Comparison of ENCODE assay signal across 8 mouse cellular contexts in genomic region chr6:51012086-51012830, GRCm38 (mm10).
DNase-seq lines count a peak whose midpoint lies in the region; ATAC-seq and TF ChIP-seq lines count a peak whose summit lies in the region.

No protein-coding gene starts in this region.

- no peak overlapping the region for H3K4me3 ChIP-seq in hindbrain, embryonic 10.5 days
- no peak overlapping the region for H3K4me3 ChIP-seq in hindbrain, embryonic 12.5 days
- H3K4me3 ChIP-seq in limb, embryonic 14.5 days (replicated peaks; ENCODE audit: low read length): no peak overlapping the region
- no peak overlapping the region for H3K4me3 ChIP-seq in forebrain, embryonic 10.5 days

- no peak for TF ChIP-seq POLR2A in limb, embryonic 14.5 days (IDR thresholded peaks at IDR 0.05; ENCODE audit: borderline replicate concordance, extremely low read depth, insufficient read depth, insufficient read length)

- peaks cover 7% of the 10 kb centered on the region for H3K27me3 ChIP-seq in hindbrain, embryonic 10.5 days (ENCODE audit: insufficient read depth, poor library complexity, severe bottlenecking)
- no peaks in the 10 kb centered on the region for H3K27me3 ChIP-seq in hindbrain, embryonic 12.5 days
- H3K27me3 ChIP-seq in limb, embryonic 14.5 days (ENCODE audit: control insufficient read depth, insufficient read depth, low read length): no peaks in the 10 kb centered on the region
- H3K27me3 ChIP-seq in forebrain, embryonic 10.5 days (ENCODE audit: poor library complexity, severe bottlenecking): peaks cover 49% of the 10 kb centered on the region

- no peak for ATAC-seq in hindbrain, embryonic 12.5 days (ENCODE audit: low FRiP score)
- ATAC-seq in limb, embryonic 14.5 days (ENCODE audit: low FRiP score, low read depth): peak; percentile 41; the same call in 1 of the 2 replicates

- H3K4me2 ChIP-seq in hindbrain, embryonic 12.5 days (replicated peaks): no peak overlapping the region
- no peak overlapping the region for H3K4me2 ChIP-seq in limb, embryonic 14.5 days (replicated peaks; ENCODE audit: low read depth, low read length, severe bottlenecking)

- H3K4me1 ChIP-seq in hindbrain, embryonic 10.5 days (replicated peaks): peaks cover 30% of the 10 kb centered on the region
- peaks cover 8% of the 10 kb centered on the region; the same call in 1 of the 2 replicates for H3K4me1 ChIP-seq in hindbrain, embryonic 12.5 days
- H3K4me1 ChIP-seq in limb, embryonic 14.5 days (ENCODE audit: control insufficient read depth, insufficient read depth, low read length): peaks cover 8% of the 10 kb centered on the region
- H3K4me1 ChIP-seq in forebrain, embryonic 10.5 days: peaks cover 21% of the 10 kb centered on the region

- H3K27ac ChIP-seq in hindbrain, embryonic 10.5 days: peak overlapping the region; percentile 70; the same call in 1 of the 2 replicates
- no peak overlapping the region for H3K27ac ChIP-seq in hindbrain, embryonic 12.5 days
- H3K27ac ChIP-seq in limb, embryonic 14.5 days (replicated peaks; ENCODE audit: low read depth, low read length): no peak overlapping the region; the same call in 1 of the 2 replicates
- no peak overlapping the region for H3K27ac ChIP-seq in forebrain, embryonic 10.5 days

- H3K36me3 ChIP-seq in hindbrain, embryonic 10.5 days: no peaks in the 10 kb centered on the region
- no peaks in the 10 kb centered on the region for H3K36me3 ChIP-seq in hindbrain, embryonic 12.5 days
- no peaks in the 10 kb centered on the region for H3K36me3 ChIP-seq in limb, embryonic 14.5 days (ENCODE audit: control insufficient read depth, insufficient read depth, low read length)
- H3K36me3 ChIP-seq in forebrain, embryonic 10.5 days (replicated peaks): no peaks in the 10 kb centered on the region

- 88% methylated on average over 15 of the region's 15 CpGs for WGBS in hindbrain, embryonic 10.5 days
- 79% methylated on average over 15 of the region's 15 CpGs for WGBS in hindbrain, embryonic 12.5 days
- 58% methylated on average over 15 of the region's 15 CpGs for WGBS in limb, embryonic 14.5 days
- WGBS in forebrain, embryonic 10.5 days: 89% methylated on average over 15 of the region's 15 CpGs

- H3K9ac ChIP-seq in hindbrain, embryonic 12.5 days: no peak overlapping the region
- no peak overlapping the region for H3K9ac ChIP-seq in limb, embryonic 14.5 days (ENCODE audit: low read depth, low read length, severe bottlenecking)

- no peak for DNase-seq in hindbrain, embryonic 10.5 days (ENCODE audit: low spot score)
- peak; percentile 9 to 32 for DNase-seq in adrenal gland, postnatal 36 days
- peak; percentile 60 to 75 for DNase-seq in gastrocnemius, postnatal 36 days
- DNase-seq in limb, embryonic 14.5 days (ENCODE audit: low spot score): peak; percentile 56
- no peak for DNase-seq in cerebellum, adult 11 months
- no peak for DNase-seq in forebrain, embryonic 10.5 days (ENCODE audit: extremely low spot score, low spot score)
- no peak for DNase-seq in embryo, embryonic 11 days

- intact Hi-C loops in gastrocnemius, postnatal 36 days (cut with DNase I): no loop called here

- H3K9me3 ChIP-seq in hindbrain, embryonic 10.5 days: no peaks in the 10 kb centered on the region
- no peaks in the 10 kb centered on the region for H3K9me3 ChIP-seq in hindbrain, embryonic 12.5 days (replicated peaks)
- H3K9me3 ChIP-seq in limb, embryonic 14.5 days (ENCODE audit: control insufficient read depth, low read length): no peaks in the 10 kb centered on the region
- H3K9me3 ChIP-seq in forebrain, embryonic 10.5 days: no peaks in the 10 kb centered on the region

Comparison
In these comparisons a context has a peak if more than half of its experiments do, and no peak if none do; other contexts are left out.
1. DNase-seq: peak in adrenal gland, postnatal 36 days (2 of 2), gastrocnemius, postnatal 36 days (2 of 2) and limb, embryonic 14.5 days (single experiment); none in hindbrain, embryonic 10.5 days (single experiment), cerebellum, adult 11 months (single experiment), forebrain, embryonic 10.5 days (single experiment) and embryo, embryonic 11 days (single experiment).